Mouse (Mus musculus) stomach, postnatal 0 days (tissue): ENCODE results near the gene Ltn1.

Experiments
- CTCF ChIP-seq: IDR thresholded peaks from 2 replicates; pipeline ENCODE4 v1.5.1; 2016; ENCODE audit warnings: antibody characterized with exemption, low read depth, mild to moderate bottlenecking, moderate library complexity
- EP300 ChIP-seq: optimal IDR thresholded peaks from 2 replicates; pipeline ENCODE3; 2016; ENCODE audit warnings: antibody characterized with exemption

- TF ChIP-seq CTCF (no peak), EP300 (no peak)
Measured at GRCm38 (mm10) chr16:87341043-87341572, 91.3 kb downstream of the Ltn1 start.
